Mouse (Mus musculus): ENCODE measurements around the gene D630023F18Rik.

GRCm38 (mm10) chr1:65113536-65114172 lies 9.4 kb downstream of the D630023F18Rik start:
- TF ChIP-seq CTCF (IDR thresholded peaks at IDR 0.05; ENCODE audit: low read depth, low read length): no peak
- TF ChIP-seq POLR2A (IDR thresholded peaks at IDR 0.05; ENCODE audit: extremely low read depth, insufficient read depth, low read length): no peak

All from liver, adult 2 months (tissue).